Mouse (Mus musculus) MEL (cell line): Measurements from ENCODE around the gene Ddn. TPM values are rescaled to one million over a fixed set of nuclear protein-coding genes. Genes with fewer than 3 reads are reported as not detected.

Experiments used
- DNase-seq: peaks from one replicate; pipeline ENCODE4 v3.0.0; 2011; ENCODE audit warnings: low read depth, low spot score
- H3K27ac ChIP-seq: 2 replicates; pipeline ENCODE4 v1.5.1; 2012; ENCODE audit warnings: low read depth, mild to moderate bottlenecking, control low read depth, low read length, moderate library complexity; ENCODE audit not compliant: control insufficient read depth
- H3K27me3 ChIP-seq, 2 experiments: fragments of 150-350 bp in 1 of 2; sonication (generic) in 1 of 2; 2 replicates each; pipeline ENCODE4 v1.6.1; 2012; ENCODE audit warnings: low read length in 2 of 2, mild to moderate bottlenecking in 2 of 2, improper control_type of control experiment in 1 of 2, moderate library complexity in 1 of 2; ENCODE audit not compliant: insufficient read depth in 2 of 2, control insufficient read depth in 1 of 2
- H3K36me3 ChIP-seq, 2 experiments: 2 replicates each; pipeline ENCODE4 v1.6.1; 2012 to 2014; ENCODE audit warnings: low read length in 2 of 2, improper control_type of control experiment in 1 of 2, inconsistent platforms in 1 of 2, mild to moderate bottlenecking in 1 of 2; ENCODE audit not compliant: insufficient read depth in 2 of 2, control insufficient read depth in 1 of 2
- H3K4me1 ChIP-seq, 2 experiments: fragments of 150-350 bp in 1 of 2; sonication (generic) in 1 of 2; 2 replicates each; pipeline ENCODE4 v1.6.1; 2012; ENCODE audit warnings: low read length in 2 of 2, improper control_type of control experiment in 1 of 2, mild to moderate bottlenecking in 1 of 2; ENCODE audit not compliant: insufficient read depth in 2 of 2, control insufficient read depth in 1 of 2
- H3K4me3 ChIP-seq, 2 experiments: fragments of 150-350 bp in 1 of 2; sonication (generic) in 1 of 2; 2 replicates each; pipeline ENCODE4 v1.5.1; 2012; ENCODE audit warnings: low read depth in 2 of 2, low read length in 2 of 2, mild to moderate bottlenecking in 2 of 2, moderate library complexity in 2 of 2, control low read depth in 1 of 2, improper control_type of control experiment in 1 of 2; ENCODE audit not compliant: control insufficient read depth in 1 of 2, insufficient read depth in 1 of 2
- H3K79me2 ChIP-seq: 2 replicates; pipeline ENCODE4 v1.6.1; 2012; ENCODE audit warnings: mild to moderate bottlenecking, low read length, moderate library complexity; ENCODE audit not compliant: control insufficient read depth, poor library complexity, insufficient read depth
- H3K9ac ChIP-seq: 2 replicates; pipeline ENCODE4 v1.6.1; 2012; ENCODE audit warnings: low read depth, mild to moderate bottlenecking, control low read depth, low read length, moderate library complexity; ENCODE audit not compliant: control insufficient read depth, poor library complexity, severe bottlenecking
- H3K9me3 ChIP-seq: fragments of 150-350 bp; sonication (generic); replicated peaks from 2 replicates; pipeline ENCODE4 v1.6.1; 2012; ENCODE audit warnings: mild to moderate bottlenecking, low read length, improper control_type of control experiment, moderate library complexity; ENCODE audit not compliant: insufficient read depth
- CHD1 ChIP-seq: IDR thresholded peaks from 2 replicates; pipeline ENCODE4 v1.6.1; 2012; ENCODE audit warnings: low read depth, mild to moderate bottlenecking, inconsistent platforms, low read length, improper control_type of control experiment
- CHD2 ChIP-seq: IDR thresholded peaks from 2 replicates; pipeline ENCODE4 v1.6.1; 2011; ENCODE audit warnings: low read length, improper control_type of control experiment
- CTCF ChIP-seq, 3 experiments: IDR thresholded peaks in 2 of 3; conservative IDR thresholded peaks in 1 of 3; 2 replicates each; pipeline ENCODE4 v1.5.1; 2011 to 2012; ENCODE audit warnings: low read length in 3 of 3, low read depth in 2 of 3, mild to moderate bottlenecking in 2 of 3, improper control_type of control experiment in 1 of 3, inconsistent platforms in 1 of 3, mixed read lengths in 1 of 3, moderate library complexity in 1 of 3; ENCODE audit not compliant: control insufficient read depth in 1 of 3, insufficient read depth in 1 of 3, poor library complexity in 1 of 3, severe bottlenecking in 1 of 3
- E2F4 ChIP-seq: IDR thresholded peaks from 2 replicates; pipeline ENCODE4 v1.6.1; 2011; ENCODE audit warnings: low read depth, low read length, improper control_type of control experiment, borderline replicate concordance
- ELF1 ChIP-seq: IDR thresholded peaks from 2 replicates; pipeline ENCODE4 v1.6.1; 2014; ENCODE audit warnings: low read depth, mild to moderate bottlenecking, inconsistent platforms, low read length, improper control_type of control experiment, moderate library complexity
- EP300 ChIP-seq, 2 experiments: IDR thresholded peaks; 2 replicates each; pipeline ENCODE4 v1.6.1; 2011; ENCODE audit warnings: improper control_type of control experiment in 2 of 2, low read length in 2 of 2, low read depth in 1 of 2, mild to moderate bottlenecking in 1 of 2
- ETS1 ChIP-seq: IDR thresholded peaks from 2 replicates; pipeline ENCODE4 v1.6.1; 2012; ENCODE audit warnings: low read depth, mild to moderate bottlenecking, inconsistent platforms, low read length, improper control_type of control experiment, moderate library complexity
- GABPA ChIP-seq: IDR thresholded peaks from 2 replicates; pipeline ENCODE4 v1.6.1; 2012; ENCODE audit warnings: low read depth, mild to moderate bottlenecking, inconsistent platforms, low read length, improper control_type of control experiment, moderate library complexity
- HCFC1 ChIP-seq: IDR thresholded peaks from 2 replicates; pipeline ENCODE4 v1.6.1; 2012; ENCODE audit warnings: low read depth, mild to moderate bottlenecking, inconsistent platforms, low read length, improper control_type of control experiment, moderate library complexity
- JUND ChIP-seq: IDR thresholded peaks from 2 replicates; pipeline ENCODE4 v1.6.1; 2011; ENCODE audit warnings: low read depth, mild to moderate bottlenecking, improper control_type of control experiment, low read length
- KAT2A ChIP-seq: conservative IDR thresholded peaks from 2 replicates; pipeline ENCODE4 v1.6.1; 2012; ENCODE audit warnings: low read depth, low read length, improper control_type of control experiment, inconsistent platforms
- MAX ChIP-seq: IDR thresholded peaks from 2 replicates; pipeline ENCODE4 v1.6.1; 2011; ENCODE audit warnings: low read length, improper control_type of control experiment
- MAZ ChIP-seq: IDR thresholded peaks from 2 replicates; pipeline ENCODE4 v1.6.1; 2012; ENCODE audit warnings: low read depth, mild to moderate bottlenecking, inconsistent platforms, low read length, improper control_type of control experiment
- MEF2A ChIP-seq: IDR thresholded peaks from 2 replicates; pipeline ENCODE4 v1.6.1; 2014; ENCODE audit warnings: low read depth, mild to moderate bottlenecking, inconsistent platforms, low read length, improper control_type of control experiment; ENCODE audit not compliant: poor library complexity, insufficient replicate concordance, severe bottlenecking; ENCODE audit errors: extremely low read depth
- MXI1 ChIP-seq: IDR thresholded peaks from 2 replicates; pipeline ENCODE4 v1.6.1; 2011; ENCODE audit warnings: mild to moderate bottlenecking, low read depth, low read length, improper control_type of control experiment
- MYB ChIP-seq: IDR thresholded peaks from 2 replicates; pipeline ENCODE4 v1.6.1; 2011; ENCODE audit warnings: mild to moderate bottlenecking, low read depth, low read length, improper control_type of control experiment
- MYC ChIP-seq: IDR thresholded peaks from 2 replicates; pipeline ENCODE4 v1.6.1; 2011; ENCODE audit warnings: low read depth, mild to moderate bottlenecking, low read length, improper control_type of control experiment, moderate library complexity
- NELFE ChIP-seq: IDR thresholded peaks from 2 replicates; pipeline ENCODE4 v1.6.1; 2011; ENCODE audit warnings: low read depth, low read length, improper control_type of control experiment
- NRF1 ChIP-seq: IDR thresholded peaks from 2 replicates; pipeline ENCODE4 v1.6.1; 2014; ENCODE audit warnings: low read depth, mild to moderate bottlenecking, inconsistent platforms, low read length, improper control_type of control experiment, moderate library complexity; ENCODE audit not compliant: poor library complexity, insufficient read depth, severe bottlenecking
- POLR2A ChIP-seq, 2 experiments: IDR thresholded peaks; 2 replicates each; pipeline ENCODE4 v1.6.1; 2011 to 2012; ENCODE audit warnings: low read length in 2 of 2, mild to moderate bottlenecking in 2 of 2, control low read depth in 1 of 2, improper control_type of control experiment in 1 of 2, low read depth in 1 of 2, moderate library complexity in 1 of 2; ENCODE audit not compliant: control insufficient read depth in 1 of 2, insufficient read depth in 1 of 2, poor library complexity in 1 of 2
- POLR2AphosphoS2 ChIP-seq: IDR thresholded peaks from 2 replicates; pipeline ENCODE4 v1.6.1; 2011; ENCODE audit warnings: low read length, improper control_type of control experiment
- POLR2AphosphoS5 ChIP-seq: IDR thresholded peaks from 2 replicates; pipeline ENCODE4 v1.6.1; 2012; ENCODE audit warnings: low read depth, borderline replicate concordance, mild to moderate bottlenecking, inconsistent platforms, low read length, moderate library complexity, mixed read lengths
- RAD21 ChIP-seq: IDR thresholded peaks from 2 replicates; pipeline ENCODE4 v1.6.1; 2011; ENCODE audit warnings: mild to moderate bottlenecking, low read depth, low read length, improper control_type of control experiment
- RCOR1 ChIP-seq: IDR thresholded peaks from 2 replicates; pipeline ENCODE4 v1.6.1; 2012; ENCODE audit warnings: low read depth, mild to moderate bottlenecking, inconsistent platforms, low read length, improper control_type of control experiment
- SIN3A ChIP-seq: IDR thresholded peaks from 2 replicates; pipeline ENCODE4 v1.6.1; 2012; ENCODE audit warnings: low read length, improper control_type of control experiment, inconsistent platforms
- SMC3 ChIP-seq: IDR thresholded peaks from 2 replicates; pipeline ENCODE4 v1.6.1; 2011; ENCODE audit warnings: low read depth, low read length, improper control_type of control experiment
- TAL1 ChIP-seq: IDR thresholded peaks from 2 replicates; pipeline ENCODE4 v1.6.1; 2012; ENCODE audit warnings: mild to moderate bottlenecking, inconsistent platforms, low read length, moderate library complexity, mixed read lengths
- TBP ChIP-seq: IDR thresholded peaks from 2 replicates; pipeline ENCODE4 v1.8.0; 2011; ENCODE audit warnings: low read depth, low read length, improper control_type of control experiment
- TCF12 ChIP-seq: IDR thresholded peaks from 2 replicates; pipeline ENCODE4 v1.6.1; 2014; ENCODE audit warnings: low read depth, mild to moderate bottlenecking, inconsistent platforms, low read length, improper control_type of control experiment, moderate library complexity
- UBTF ChIP-seq: IDR thresholded peaks from 2 replicates; pipeline ENCODE4 v1.6.1; 2012; ENCODE audit warnings: low read depth, mild to moderate bottlenecking, inconsistent platforms, low read length, improper control_type of control experiment, moderate library complexity, borderline replicate concordance; ENCODE audit not compliant: insufficient read depth
- USF1 ChIP-seq: IDR thresholded peaks from 2 replicates; pipeline ENCODE4 v1.6.1; 2014; ENCODE audit warnings: low read depth, mild to moderate bottlenecking, inconsistent platforms, low read length, improper control_type of control experiment, moderate library complexity
- ZC3H11A ChIP-seq: IDR thresholded peaks from 2 replicates; pipeline ENCODE4 v1.6.1; 2012; ENCODE audit warnings: low read depth, mild to moderate bottlenecking, inconsistent platforms, low read length, improper control_type of control experiment
- ZMIZ1 ChIP-seq: IDR thresholded peaks from 2 replicates; pipeline ENCODE4 v1.6.1; 2012; ENCODE audit warnings: low read depth, mild to moderate bottlenecking, inconsistent platforms, low read length, improper control_type of control experiment, moderate library complexity
- ZNF384 ChIP-seq: IDR thresholded peaks from 2 replicates; pipeline ENCODE4 v1.6.1; 2012; ENCODE audit warnings: low read depth, mild to moderate bottlenecking, inconsistent platforms, low read length, improper control_type of control experiment
- polyA plus RNA-seq, 2 experiments: library from polyadenylated mRNA; stranded (reverse) in 1 of 2; unstranded in 1 of 2; fragments of >175 nt in 1 of 2; fragments of >200 nt in 1 of 2; gene quantifications; 2 replicates each; pipeline versions ENCODE4 v1.2.1 to v1.2.4; 2012; ENCODE audit warnings: low replicate concordance in 2 of 2, low read depth in 1 of 2; ENCODE audit not compliant: insufficient read length in 2 of 2, insufficient read depth in 1 of 2, missing spikeins in 1 of 2
- total RNA-seq: library from RNA; depleted of rRNA; stranded (reverse); fragments of 300-350 nt; gene quantifications from 2 replicates; pipeline ENCODE4 v1.2.3, GENCODE M21; 2012

The Ddn gene
- total and polyA plus RNA-seq, 3 experiments = 4.0 to 4.2 TPM; not detected in 1

DNA sequence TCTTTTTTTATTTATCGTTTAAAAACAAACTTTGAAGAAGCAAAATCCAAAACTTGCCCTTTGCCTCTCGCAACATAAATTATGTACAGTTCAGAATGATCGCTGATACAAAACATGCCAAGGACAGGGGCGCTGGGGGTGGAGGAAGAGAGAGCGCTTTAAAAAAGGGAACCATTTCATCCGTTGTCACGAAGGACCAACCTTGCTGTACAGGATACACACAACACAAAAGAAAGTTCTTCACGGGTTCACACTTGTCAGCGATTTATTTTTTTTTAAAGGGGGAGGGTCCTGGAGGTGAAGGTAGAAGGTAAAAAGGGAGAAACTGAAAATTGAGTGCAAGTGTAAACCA is 22.4 kb upstream of the Ddn start:
- H3K27ac ChIP-seq = peak overlapping the region; percentile 97
- H3K27me3 ChIP-seq = no peaks in the 10 kb centered on the region
- TF ChIP-seq MAZ (peak; percentile 4; the same call in 1 of the 2 replicates), SIN3A (peak; percentile 70), UBTF (0 out of 2 replicates have a peak, but pooled peaks have one; percentile 43), KAT2A (no peak), MEF2A (no peak), GABPA (no peak), ELF1 (no peak), TBP (no peak), E2F4 (no peak; the same call in 1 of the 2 replicates), JUND (no peak), MYB (no peak), USF1 (no peak), NRF1 (no peak), MXI1 (peak; percentile 78), ETS1 (no peak), CHD2 (no peak), MAX (no peak), TAL1 (no peak), TCF12 (0 out of 2 replicates have a peak, but pooled peaks have one; percentile 3), RAD21 (no peak), SMC3 (no peak), RCOR1 (no peak), CHD1 (0 out of 2 replicates have a peak, but pooled peaks have one; percentile 26), EP300 (IDR thresholded peaks at IDR 0.05; ENCODE audit: low read depth in 1 of 2, low read length in 2 of 2) (no peak; a peak in 2 of 4 replicates), ZMIZ1 (no peak), POLR2AphosphoS2 (peak; percentile 2; the same call in 1 of the 2 replicates), POLR2A (IDR thresholded peaks at IDR 0.05; ENCODE audit: control insufficient read depth in 1 of 2, insufficient read depth in 1 of 2, low read depth in 1 of 2, low read length in 2 of 2, poor library complexity in 1 of 2) (no peak), NELFE (no peak), POLR2AphosphoS5 (no peak), ZC3H11A (no peak), CTCF (IDR thresholded peaks at IDR 0.05 in 2 of 3, conservative IDR thresholded peaks at IDR 0.05 in 1 of 3; ENCODE audit: control insufficient read depth in 1 of 3, insufficient read depth in 1 of 3, low read depth in 2 of 3, low read length in 3 of 3, poor library complexity in 1 of 3, severe bottlenecking in 1 of 3) (no peak), ZNF384 (no peak), MYC (no peak), HCFC1 (no peak)
- TF ChIP-seq, all 39 proteins: peak for 7
- peak overlapping the region; percentile 75 for H3K9ac ChIP-seq
- H3K4me1 ChIP-seq = peaks cover 15 to 26% of the 10 kb centered on the region in 2 experiments
- H3K36me3 ChIP-seq = peaks cover 0 to 25% of the 10 kb centered on the region in 2 experiments; a peak in 3 of 4 replicates
- no peak for DNase-seq
- H3K9me3 ChIP-seq = no peaks in the 10 kb centered on the region
- peaks cover 27% of the 10 kb centered on the region for H3K79me2 ChIP-seq
- H3K4me3 ChIP-seq = peak overlapping the region; percentile 41 to 44
